Mouse (Mus musculus): ENCODE measurements around the gene Gm49318.

- TF ChIP-seq CTCF (IDR thresholded peaks at IDR 0.05; ENCODE audit: extremely low read depth, insufficient read depth, low read length): no peak
- no peak for TF ChIP-seq POLR2A (IDR thresholded peaks at IDR 0.05; ENCODE audit: extremely low read depth, insufficient read depth, low read length)
These were observed 21.7 kb upstream of the Gm49318 start for GRCm38 (mm10) chr9:22092746-22093145.

Data from cortical plate, adult 2 months (tissue).